Mouse (Mus musculus): ENCODE data around the gene Pygo1.
A peak's percentile ranks its signal among the peaks of the same experiment; 100 is the strongest.

Pygo1 gene

DNA sequence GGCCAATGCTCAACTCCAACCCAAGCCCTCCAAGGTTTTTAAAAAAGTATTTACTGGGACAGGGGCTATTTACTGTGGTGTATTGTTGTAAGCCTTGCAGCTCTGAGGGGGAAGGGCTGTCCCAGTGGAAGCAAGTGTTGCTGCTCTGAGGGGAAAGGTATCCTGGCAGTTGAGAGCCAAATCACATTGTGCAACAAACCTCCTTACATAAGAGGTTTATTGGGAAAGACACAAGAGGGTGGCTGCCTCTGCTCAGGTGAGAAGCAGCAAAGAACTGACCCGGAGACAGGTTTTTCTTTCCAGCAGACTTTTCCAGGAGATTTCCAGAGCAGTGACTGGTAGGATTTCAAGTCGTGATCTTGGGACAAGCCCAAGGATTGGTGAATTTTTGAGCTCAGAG, 10.9 kb downstream of the Pygo1 start:
- DNase-seq = peak; percentile 50 to 80

DNA sequence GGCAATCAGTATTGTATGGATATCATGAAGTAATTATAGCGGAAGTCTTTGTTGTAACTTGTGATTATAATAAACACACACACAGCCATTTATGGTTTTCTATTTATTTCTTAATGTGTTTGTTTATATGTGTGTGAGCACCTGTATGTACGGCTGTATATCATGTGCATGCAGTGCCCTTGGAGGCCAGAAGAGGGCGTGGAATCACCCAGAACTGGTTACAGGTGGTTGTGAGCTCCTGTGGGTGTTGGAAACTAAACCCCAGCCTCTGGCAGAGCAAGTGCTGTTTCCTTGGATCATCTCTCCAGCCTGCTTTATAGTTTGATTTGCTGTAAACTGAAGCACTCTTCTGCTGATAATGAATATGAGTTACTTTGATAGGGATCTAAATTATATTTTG, 18.0 kb downstream of the Pygo1 start:
- no peak for DNase-seq

DNA sequence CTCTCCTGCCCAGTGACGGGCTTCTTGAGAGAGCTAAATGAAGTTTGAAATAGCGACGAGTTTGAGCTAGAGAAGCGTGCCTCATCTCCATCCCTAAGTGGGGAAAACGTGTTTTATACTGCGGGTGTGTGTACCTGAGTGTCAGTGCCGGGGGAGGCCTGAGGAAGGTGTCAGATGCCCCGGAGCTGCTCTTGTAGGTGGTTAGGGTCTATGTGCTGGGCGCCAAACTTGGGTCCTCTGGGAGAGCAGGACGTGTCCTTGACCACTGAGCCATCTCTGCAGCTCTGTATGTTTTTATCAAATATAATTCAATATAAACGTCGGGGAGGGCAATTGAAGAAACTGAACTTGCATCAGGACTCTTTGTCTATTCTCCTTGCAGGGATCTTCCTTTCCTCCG, 18.8 kb downstream of the Pygo1 start:
- no peak for DNase-seq

- no peak for DNase-seq
These were observed 21.6 kb downstream of the Pygo1 start for GRCm38 (mm10) chr9:72947010-72947409.

DNA sequence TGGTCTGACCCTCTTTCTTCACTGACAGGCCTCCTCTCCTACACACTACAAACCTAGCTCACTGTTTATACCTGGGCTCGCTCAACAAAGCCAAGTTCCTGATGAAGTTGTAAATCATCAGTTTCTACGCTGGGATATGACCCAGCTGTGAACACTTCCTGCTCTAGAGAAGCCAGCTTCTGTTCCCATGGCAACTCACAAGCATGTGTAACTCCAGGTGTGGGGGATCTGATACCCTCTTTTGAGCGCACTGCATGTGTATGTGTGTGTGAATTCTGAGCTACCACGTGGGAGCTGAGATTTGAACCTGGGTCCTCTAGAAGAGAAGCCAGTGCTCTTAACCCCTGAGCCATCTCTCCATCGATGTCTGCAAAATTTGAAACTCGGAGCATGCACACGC, 24.1 kb downstream of the Pygo1 start:
- no peak for DNase-seq

DNA sequence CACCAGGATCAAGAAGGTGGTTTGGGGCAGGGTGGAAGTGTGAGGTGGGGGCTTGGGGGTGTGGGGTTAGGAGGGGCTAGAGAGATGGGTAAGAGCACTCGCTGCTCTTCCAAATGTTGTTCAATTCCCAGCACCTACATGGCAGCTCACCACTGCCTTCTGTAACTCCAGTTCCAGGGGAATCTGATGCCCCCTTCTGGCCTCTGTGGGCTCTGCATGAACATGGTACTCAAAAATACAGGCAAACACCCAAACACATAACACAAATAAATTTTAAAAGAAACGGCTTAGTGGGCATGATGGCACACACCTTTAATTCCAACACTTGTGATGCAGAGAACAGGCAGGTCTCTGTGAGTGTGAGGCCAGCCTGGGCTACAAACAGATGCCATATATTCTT, 29.3 kb downstream of the Pygo1 start:
- DNase-seq = peak in 1 of 2 experiments; percentile 21

GRCm38 (mm10) chr9:72955546-72955945, 30.1 kb downstream of the Pygo1 start:
- peak; percentile 31 to 49 for DNase-seq

GRCm38 (mm10) chr9:72958521-72959450, 33.3 kb downstream of the Pygo1 start, which contains the start of the genes Dyx1c1 and Gm44503:
Gene Dyx1c1 (plus strand): TSS chr9:72958785.
Gene Gm44503 (plus strand): TSS chr9:72958852.
- DNase-seq = peak; percentile 83 to 86

- DNase-seq = no peak
These were observed 35.9 kb downstream of the Pygo1 start for GRCm38 (mm10) chr9:72961346-72961745.

GRCm38 (mm10) chr9:72961959-72962358, 36.5 kb downstream of the Pygo1 start:
- peak in 1 of 2 experiments; percentile 7 for DNase-seq

DNA sequence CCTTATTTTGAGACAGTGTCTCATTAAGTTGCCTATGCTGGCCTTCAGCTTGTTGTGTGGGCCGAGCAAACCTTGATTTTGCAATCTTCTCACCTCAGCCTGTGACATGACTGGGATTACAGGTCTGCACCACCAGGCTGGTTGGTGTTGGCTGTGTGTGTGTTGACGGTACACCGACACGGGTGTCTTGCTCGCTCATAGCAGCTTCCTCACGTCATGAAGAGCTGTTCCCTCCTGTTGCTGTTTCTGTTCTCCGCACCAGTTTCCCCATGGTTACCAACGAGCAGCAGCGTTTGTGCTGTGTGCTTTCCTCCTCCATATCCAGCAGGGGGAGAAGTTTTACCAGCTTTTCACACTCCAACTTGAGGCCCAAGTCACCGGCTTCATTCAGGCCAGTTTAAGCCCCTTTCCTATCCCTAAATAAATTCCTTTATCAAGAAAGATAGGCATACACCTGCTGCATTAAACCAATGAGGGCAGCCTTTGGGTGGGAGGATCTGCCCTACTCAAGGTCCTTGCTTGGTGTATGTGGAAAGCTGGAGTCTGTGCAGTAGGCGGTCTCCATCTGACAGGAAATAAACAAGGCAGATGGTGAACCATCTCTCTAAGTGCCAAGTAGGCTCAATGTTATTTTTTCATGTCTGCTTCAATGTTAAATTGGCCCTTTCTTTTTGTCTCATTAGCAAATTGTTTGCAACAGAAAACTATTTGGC, 43.1 kb downstream of the Pygo1 start:
- DNase-seq = peak; percentile 50 to 65

DNA sequence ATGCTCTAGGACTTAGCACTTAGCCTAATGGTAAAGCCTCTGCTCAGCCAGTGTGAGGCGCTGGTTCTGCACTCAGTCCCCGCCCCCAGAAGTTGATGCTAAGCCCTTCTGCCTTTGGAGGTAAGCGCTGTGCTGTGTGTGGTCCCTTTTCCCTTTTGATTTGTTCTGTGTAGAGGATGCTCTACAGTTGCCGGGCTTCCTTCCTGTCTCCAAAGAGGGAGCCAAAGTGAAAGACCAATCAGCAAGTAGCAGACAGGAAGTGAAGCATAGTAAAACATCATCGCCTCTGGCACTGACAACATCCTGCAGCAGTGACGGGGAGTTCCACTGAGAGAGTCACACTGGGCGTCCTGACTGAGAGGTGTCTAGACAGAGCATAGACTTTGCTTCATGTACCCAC, 44.4 kb downstream of the Pygo1 start:
- DNase-seq = peak in 1 of 2 experiments; percentile 24

- DNase-seq = no peak
These were observed 47.0 kb downstream of the Pygo1 start for GRCm38 (mm10) chr9:72972435-72972834.

- DNase-seq = no peak
These were observed 47.5 kb downstream of the Pygo1 start for GRCm38 (mm10) chr9:72972984-72973383.

DNA sequence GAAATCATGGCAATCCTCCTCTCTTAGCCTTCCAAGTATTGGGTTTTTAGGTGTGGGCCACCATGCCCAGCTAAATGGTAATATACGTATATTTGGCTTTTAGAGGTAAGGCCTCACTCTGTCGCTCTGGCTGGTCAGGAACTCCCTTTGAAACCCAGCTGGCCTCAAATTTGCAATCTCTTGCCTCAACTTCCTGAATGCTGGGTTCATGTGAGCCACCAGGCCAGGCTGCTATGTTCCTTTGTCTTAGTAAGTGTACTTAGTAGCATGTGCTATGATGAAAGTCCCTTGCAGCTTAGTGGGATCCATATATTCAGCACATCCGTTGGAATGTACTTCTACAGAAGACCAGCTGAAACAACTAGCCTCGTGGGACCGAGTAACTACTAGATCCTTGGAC, 49.3 kb downstream of the Pygo1 start:
- DNase-seq = no peak

- no peak for DNase-seq
These were observed 49.8 kb downstream of the Pygo1 start for GRCm38 (mm10) chr9:72975242-72975641.

- no peak for DNase-seq
These were observed 57.6 kb downstream of the Pygo1 start for GRCm38 (mm10) chr9:72983066-72983465.

GRCm38 (mm10) chr9:72985250-72986220, 60.1 kb downstream of the Pygo1 start, which contains the start of the genes Ccpg1os and Ccpg1:
Gene Ccpg1os (minus strand): TSS chr9:72985382.
Gene Ccpg1 (plus strand): TSS chr9:72985429.
- peak; percentile 98 for DNase-seq

DNA sequence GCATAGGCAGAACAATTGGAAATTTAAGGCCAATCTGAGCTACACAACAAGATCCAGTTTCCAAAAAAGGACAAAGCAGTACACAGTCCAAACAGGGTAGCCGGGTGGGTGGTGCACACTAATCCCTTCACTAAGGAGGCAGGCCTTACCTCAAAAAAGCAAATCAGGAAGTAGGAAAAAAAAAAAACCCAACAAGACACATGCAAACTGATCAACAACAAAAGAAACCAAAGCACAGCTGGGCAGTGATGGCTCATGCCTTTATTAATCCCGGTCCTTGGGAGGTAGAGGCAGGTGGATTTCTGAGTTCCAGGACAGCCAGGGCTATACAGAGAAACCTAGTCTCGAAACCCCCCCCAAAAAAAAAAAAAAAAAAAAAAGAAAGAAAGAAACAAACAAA, 62.3 kb downstream of the Pygo1 start:
- no peak for DNase-seq

DNA sequence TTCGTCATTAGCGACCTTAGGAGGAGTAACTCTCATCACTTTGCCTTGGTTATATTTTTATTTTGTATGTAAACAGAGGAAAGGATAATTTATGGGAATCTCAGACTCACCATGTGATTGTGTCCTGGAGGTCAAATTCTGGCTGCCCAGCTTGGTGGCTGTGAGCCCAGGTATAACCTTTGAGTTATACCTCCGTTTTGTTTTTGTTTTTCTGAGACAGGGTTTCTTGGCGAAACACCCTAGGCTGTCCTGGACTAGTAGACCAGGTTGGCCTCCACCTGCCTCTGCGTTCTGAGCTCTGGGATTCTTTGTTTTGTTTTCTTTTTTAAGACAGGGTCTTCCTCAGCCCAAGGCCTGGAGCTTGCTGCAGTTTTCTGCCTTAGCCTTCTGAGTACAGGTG, 63.3 kb downstream of the Pygo1 start:
- no peak for DNase-seq

DNA sequence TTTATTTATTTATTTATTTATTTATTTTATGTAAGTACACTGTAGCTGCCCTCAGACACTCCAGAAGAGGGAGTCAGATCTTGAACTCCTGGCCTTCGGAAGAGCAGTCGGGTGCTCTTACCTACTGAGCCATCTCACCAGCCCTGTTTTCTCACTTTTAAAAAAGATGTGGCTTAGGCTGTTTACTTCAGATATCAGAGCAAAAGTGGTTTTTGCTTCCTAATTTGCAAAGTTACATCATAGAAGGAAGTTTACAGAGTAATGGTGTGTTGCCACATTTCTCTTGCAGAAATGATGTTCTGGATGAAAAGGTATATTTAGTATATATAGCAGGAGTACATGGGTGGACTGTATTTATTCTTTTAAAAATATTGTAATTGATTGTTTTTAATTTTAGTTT, 66.0 kb downstream of the Pygo1 start:
- no peak for DNase-seq

GRCm38 (mm10) chr9:72992576-72992975, 67.1 kb downstream of the Pygo1 start:
- DNase-seq = no peak
